Comparison of ENCODE assay signal across 20 mouse cellular contexts in the genomic region with DNA sequence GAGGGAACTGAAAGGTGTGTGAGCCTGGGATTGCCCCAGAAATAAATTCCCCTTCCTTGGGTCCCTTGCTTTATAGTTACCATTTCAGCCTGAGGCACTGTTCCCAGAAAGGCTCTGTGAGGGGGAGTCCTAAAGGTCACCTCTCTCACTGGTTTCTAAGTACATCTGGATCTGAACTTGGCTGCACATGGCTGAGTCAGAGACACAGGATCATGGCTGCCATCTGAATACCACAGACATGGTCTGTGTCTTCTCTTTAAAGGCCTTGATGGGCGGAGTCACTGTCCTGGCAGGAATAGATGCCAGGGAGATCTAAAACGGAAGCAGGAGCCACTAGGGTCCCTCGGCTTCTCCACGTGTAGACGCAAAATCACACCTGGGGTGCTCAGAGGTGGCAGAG. TPM values are rescaled to one million over a fixed set of nuclear protein-coding genes. Genes with fewer than 3 reads are reported as not detected.
DNase-seq lines count a peak whose midpoint lies in the region; ATAC-seq lines count a peak whose summit lies in the region.
"Had no signal": no experiment of that assay in that cellular context is flagged by ENCODE, and none has a peak within 500 bp of the region (broad histone marks: within the 10 kb centered on the region; RNA-seq: fewer than 3 reads in every experiment).

No protein-coding gene starts in this region.

- H3K4me3 ChIP-seq in forebrain, embryonic 10.5 days = no peak overlapping the region
- H3K4me3 ChIP-seq in forebrain, embryonic 13.5 days = no peak overlapping the region
- no peak overlapping the region for H3K4me3 ChIP-seq in embryonic facial prominence, embryonic 10.5 days
- H3K4me3 ChIP-seq: embryonic facial prominence, embryonic 13.5 days; forebrain, embryonic 15.5 days; heart, embryonic 13.5 days; hindbrain, embryonic 12.5 days had no signal

- no peak overlapping the region for H3K9ac ChIP-seq in forebrain, embryonic 13.5 days
- H3K9ac ChIP-seq: embryonic facial prominence, embryonic 13.5 days; forebrain, embryonic 15.5 days; heart, embryonic 13.5 days; hindbrain, embryonic 12.5 days had no signal

- WGBS in forebrain, embryonic 10.5 days = 83% methylated on average over 5 of the region's 5 CpGs
- WGBS in forebrain, embryonic 13.5 days = 81% methylated on average over 5 of the region's 5 CpGs
- WGBS in embryonic facial prominence, embryonic 10.5 days = 76% methylated on average over 5 of the region's 5 CpGs

- H3K9me3 ChIP-seq in forebrain, embryonic 10.5 days = no peaks in the 10 kb centered on the region
- H3K9me3 ChIP-seq in forebrain, embryonic 13.5 days (replicated peaks) = no peaks in the 10 kb centered on the region
- H3K9me3 ChIP-seq in embryonic facial prominence, embryonic 10.5 days = no peaks in the 10 kb centered on the region
- H3K9me3 ChIP-seq: embryonic facial prominence, embryonic 13.5 days; forebrain, embryonic 15.5 days; heart, embryonic 13.5 days; hindbrain, embryonic 12.5 days had no signal

- peaks cover 44% of the 10 kb centered on the region for H3K4me1 ChIP-seq in forebrain, embryonic 10.5 days
- H3K4me1 ChIP-seq in forebrain, embryonic 13.5 days = no peaks in the 10 kb centered on the region
- H3K4me1 ChIP-seq in embryonic facial prominence, embryonic 10.5 days = peaks cover 45% of the 10 kb centered on the region
- H3K4me1 ChIP-seq: forebrain, embryonic 15.5 days had no signal

- peak; percentile 57 to 77 for DNase-seq in adrenal gland, adult (ENCODE audit: inconsistent age in 2 of 2, low spot score in 1 of 2)
- DNase-seq in adrenal gland, adult 18-20 months (ENCODE audit: low spot score in 2 of 2) = no peak
- DNase-seq in forebrain, embryonic 10.5 days (ENCODE audit: extremely low spot score, low spot score) = no peak
- DNase-seq in 3T3-L1 (ENCODE audit: low read depth, low spot score) = peak; percentile 70
- no peak for DNase-seq in embryonic facial prominence, embryonic 10.5 days (ENCODE audit: low spot score)
- DNase-seq in embryo, embryonic 11 days = no peak
- DNase-seq in kidney, adult 8-10 months = no peak
- DNase-seq: cerebellum, adult 2 months; cerebellum, postnatal 14 days; gastrocnemius, postnatal 36 days; heart, adult 11 months; heart, postnatal 36 days; kidney, adult 11 months had no signal

- no peaks in the 10 kb centered on the region for H3K36me3 ChIP-seq in forebrain, embryonic 10.5 days (replicated peaks)
- H3K36me3 ChIP-seq in forebrain, embryonic 13.5 days (ENCODE audit: poor library complexity, severe bottlenecking) = no peaks in the 10 kb centered on the region
- 0 out of 2 replicates have a peak, but pooled peaks cover 5% of the 10 kb centered on the region for H3K36me3 ChIP-seq in embryonic facial prominence, embryonic 10.5 days (replicated peaks)
- H3K36me3 ChIP-seq: embryonic facial prominence, embryonic 13.5 days; forebrain, embryonic 15.5 days; heart, embryonic 13.5 days; hindbrain, embryonic 12.5 days had no signal

- no peaks in the 10 kb centered on the region for H3K27me3 ChIP-seq in forebrain, embryonic 10.5 days (ENCODE audit: poor library complexity, severe bottlenecking)
- H3K27me3 ChIP-seq in forebrain, embryonic 13.5 days = no peaks in the 10 kb centered on the region
- no peaks in the 10 kb centered on the region for H3K27me3 ChIP-seq in embryonic facial prominence, embryonic 10.5 days (replicated peaks; ENCODE audit: low read depth, poor library complexity, severe bottlenecking)
- H3K27me3 ChIP-seq: embryonic facial prominence, embryonic 13.5 days; forebrain, embryonic 15.5 days; hindbrain, embryonic 12.5 days had no signal

- peak overlapping the region; percentile 35; the same call in 1 of the 2 replicates for H3K27ac ChIP-seq in forebrain, embryonic 10.5 days
- H3K27ac ChIP-seq in forebrain, embryonic 13.5 days = no peak overlapping the region
- H3K27ac ChIP-seq in embryonic facial prominence, embryonic 10.5 days (replicated peaks) = peak overlapping the region; percentile 65; the same call in 1 of the 2 replicates
- H3K27ac ChIP-seq: embryonic facial prominence, embryonic 13.5 days; forebrain, embryonic 15.5 days; heart, embryonic 13.5 days; hindbrain, embryonic 12.5 days; hindbrain, postnatal 0 days had no signal

- no peak for ATAC-seq in forebrain, embryonic 13.5 days
- ATAC-seq: forebrain, embryonic 15.5 days; hindbrain, postnatal 0 days had no signal

- no peak overlapping the region for H3K4me2 ChIP-seq in forebrain, embryonic 13.5 days
- H3K4me2 ChIP-seq: embryonic facial prominence, embryonic 13.5 days; forebrain, embryonic 15.5 days; heart, embryonic 13.5 days; hindbrain, embryonic 12.5 days had no signal

RNA-seq across cellular contexts. Expression of a gene that starts 38.2 kb away (rescaled TPM):
- 10 to 100 TPM in 1 of 2 experiments, 1 to 10 TPM in 1; 9.5 to 12.8 TPM for total RNA-seq in adrenal gland, adult 18-20 months (2021)
- 2.4 and 2.5 TPM in 2 replicates for polyA plus RNA-seq in forebrain, embryonic 10.5 days (2016; fragmentation: Nextera tagmentation; extraction: Ambion mirVana)
- 0.72 and 0.90 TPM in 2 replicates for polyA plus RNA-seq in forebrain, embryonic 13.5 days (2015; fragmentation: Nextera tagmentation; extraction: Ambion mirVana)
- polyA plus RNA-seq in embryonic facial prominence, embryonic 10.5 days (2016; fragmentation: Nextera tagmentation; extraction: Ambion mirVana) = 6.1 and 6.5 TPM in 2 replicates
- total RNA-seq: common myeloid progenitor, adult 5-6 weeks had no signal

Comparison
In these comparisons a context has a peak if more than half of its experiments do, and no peak if none do; other contexts are left out.
1. DNase-seq: peak in adrenal gland, adult (2 of 2) and 3T3-L1 (single experiment); none in adrenal gland, adult 18-20 months (0 of 2), forebrain, embryonic 10.5 days (single experiment), embryonic facial prominence, embryonic 10.5 days (single experiment), embryo, embryonic 11 days (single experiment) and kidney, adult 8-10 months (0 of 2).